Mouse (Mus musculus) olfactory bulb, adult 2 months (tissue): ENCODE measurements around the gene Agpat3.

Experiments
- CTCF ChIP-seq: fragments of 200-500 bp; IDR thresholded peaks from 2 replicates; pipeline ENCODE4 v1.5.1; 2012; ENCODE audit warnings: low read depth, mild to moderate bottlenecking, low read length, moderate library complexity; ENCODE audit not compliant: insufficient read depth
- POLR2A ChIP-seq: fragments of 200-500 bp; IDR thresholded peaks from 2 replicates; pipeline ENCODE4 v1.6.1; 2012; ENCODE audit warnings: mild to moderate bottlenecking, low read depth, low read length, moderate library complexity; ENCODE audit not compliant: insufficient read depth

- TF ChIP-seq CTCF (no peak), POLR2A (no peak)
These were observed 114.5 kb downstream of the Agpat3 start for GRCm38 (mm10) chr10:78237809-78238208.
